Mouse (Mus musculus) midbrain, embryonic 11.5 days (tissue): ENCODE measurements around the gene Shbg. TPM values are rescaled to one million over a fixed set of nuclear protein-coding genes. Genes with fewer than 3 reads are reported as not detected.
A peak's percentile ranks its signal among the peaks of the same experiment; 100 is the strongest.

Experiments used
- ATAC-seq: fragments of 200-750 bp; cut with Nextera tagmentation; 2 replicates; pipeline ENCODE4 v1.8.0; 2017; ENCODE audit warnings: moderate TSS enrichment, moderate library complexity; ENCODE audit not compliant: low FRiP score
- DNase-seq: peaks from one replicate; pipeline ENCODE4 v3.0.0; 2015; ENCODE audit warnings: low spot score; ENCODE audit errors: missing footprints
- H3K27ac ChIP-seq: fragments of 300-500 bp; sonication (generic); 2 replicates; pipeline ENCODE4 v1.5.1; 2014; ENCODE audit warnings: low read depth, low read length
- H3K27me3 ChIP-seq: fragments of 300-500 bp; sonication (generic); 2 replicates; pipeline ENCODE4 v1.6.1; 2014; ENCODE audit warnings: mild to moderate bottlenecking, low read length, moderate library complexity, mixed read lengths; ENCODE audit not compliant: control insufficient read depth, insufficient read depth
- H3K36me3 ChIP-seq: fragments of 300-500 bp; sonication (generic); 2 replicates; pipeline ENCODE4 v1.6.1; 2014; ENCODE audit warnings: mild to moderate bottlenecking, low read length, moderate library complexity, mixed read lengths; ENCODE audit not compliant: control insufficient read depth, insufficient read depth
- H3K4me1 ChIP-seq: fragments of 300-500 bp; sonication (generic); 2 replicates; pipeline ENCODE4 v1.6.1; 2014; ENCODE audit warnings: low read length; ENCODE audit not compliant: control insufficient read depth, insufficient read depth
- H3K4me2 ChIP-seq: fragments of 300-500 bp; sonication (generic); 2 replicates; pipeline ENCODE4 v1.6.1; 2014; ENCODE audit warnings: mild to moderate bottlenecking, moderate library complexity
- H3K4me3 ChIP-seq: fragments of 300-500 bp; sonication (generic); 2 replicates; pipeline ENCODE4 v1.5.1; 2014; ENCODE audit warnings: low read depth, low read length
- H3K9ac ChIP-seq: fragments of 300-500 bp; sonication (generic); 2 replicates; pipeline ENCODE4 v1.6.1; 2014; ENCODE audit warnings: low read length
- H3K9me3 ChIP-seq: fragments of 300-500 bp; sonication (generic); 2 replicates; pipeline ENCODE4 v1.6.1; 2016; ENCODE audit warnings: low read length; ENCODE audit not compliant: control insufficient read depth
- WGBS: fragments of 180-500 bp; shearing (Covaris S2); extraction: QIAGEN DNeasy Blood & Tissue Kit; methylation state at CpG from one replicate; pipeline ENCODE4 v1.1.7; 2014; 5-methylcytosine and 5-hydroxymethylcytosine counted together
- polyA plus RNA-seq: library from polyadenylated mRNA; unstranded; fragments of >200 nt; fragmentation: Nextera tagmentation; extraction: Ambion mirVana; gene quantifications from 2 replicates; pipeline ENCODE4 v1.2.1, GENCODE M21; 2014

The Shbg gene
- polyA plus RNA-seq, 1 experiment from 2014 or later, result not detected

DNA sequence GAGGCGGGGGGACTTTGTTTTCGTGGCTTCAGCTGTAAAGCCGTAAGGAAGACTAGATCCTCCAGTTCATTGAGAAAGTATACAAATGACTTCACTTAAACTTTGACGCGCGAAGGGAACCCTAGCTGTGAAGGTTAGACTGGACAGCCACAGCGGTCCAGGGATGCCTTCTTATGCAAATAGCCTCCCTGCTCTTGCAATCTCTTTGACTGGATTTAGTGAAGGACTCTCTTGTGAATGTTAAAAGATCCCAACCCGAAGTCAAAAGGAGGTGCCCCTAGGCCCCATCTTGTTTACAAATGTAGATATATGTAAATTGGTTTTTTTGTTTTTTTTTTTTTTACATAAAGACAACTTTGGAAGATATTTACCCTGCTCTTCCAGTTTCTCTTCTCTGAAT is 35.9 kb downstream of the Shbg start:
- Histone ChIP-seq H3K36me3 (no peaks in the 10 kb centered on the region), H3K4me2 (peak overlapping the region; percentile 57), H3K4me1 (peaks cover 27% of the 10 kb centered on the region), H3K27ac (peak overlapping the region; percentile 83), H3K9me3 (no peaks in the 10 kb centered on the region), H3K4me3 (peak overlapping the region; percentile 64), H3K9ac (peak overlapping the region; percentile 75), H3K27me3 (no peaks in the 10 kb centered on the region)
- WGBS, result under 1% methylated on average over 8 of the region's 8 CpGs
- no peak for DNase-seq
- no peak for ATAC-seq

DNA sequence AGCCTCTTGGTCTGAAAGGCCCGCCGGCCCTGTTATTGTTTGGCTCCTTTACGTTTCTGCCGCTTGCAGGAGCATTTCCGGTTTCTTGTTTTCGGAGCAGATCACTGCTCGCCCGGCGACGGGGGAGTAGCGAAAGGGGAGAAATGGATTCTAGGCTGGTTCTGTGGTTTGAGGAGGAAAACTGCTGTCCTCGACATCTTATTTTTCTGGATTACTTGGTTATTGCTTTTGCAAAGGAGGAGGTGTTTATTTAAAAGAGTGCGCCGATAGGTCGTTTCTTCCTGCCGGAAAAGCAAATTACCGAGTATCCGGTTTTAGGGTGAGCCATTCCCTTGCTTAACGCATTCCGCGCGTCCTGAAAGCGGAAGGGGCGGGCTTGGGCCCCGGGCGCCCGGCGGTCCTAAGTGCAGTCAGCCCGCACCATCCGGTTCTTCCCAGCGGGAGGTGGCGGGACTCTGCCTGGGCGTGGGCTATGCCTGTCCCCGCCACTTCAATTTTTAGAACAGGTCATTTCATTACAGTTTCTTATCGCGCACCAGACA is 36.5 kb downstream of the Shbg start:
- DNase-seq (peak; percentile 99), ATAC-seq (peak; percentile 82)
- under 1% methylated on average over 36 of the region's 36 CpGs for WGBS
- no peaks in the 10 kb centered on the region for H3K27me3 ChIP-seq
- H3K4me1 ChIP-seq, result peaks cover 33% of the 10 kb centered on the region
- H3K9ac ChIP-seq, result peak overlapping the region; percentile 75
- H3K36me3 ChIP-seq, result no peaks in the 10 kb centered on the region
- peak overlapping the region; percentile 57 for H3K4me2 ChIP-seq
- peak overlapping the region; percentile 83 for H3K27ac ChIP-seq
- peak overlapping the region; percentile 64 for H3K4me3 ChIP-seq
- no peaks in the 10 kb centered on the region for H3K9me3 ChIP-seq

DNA sequence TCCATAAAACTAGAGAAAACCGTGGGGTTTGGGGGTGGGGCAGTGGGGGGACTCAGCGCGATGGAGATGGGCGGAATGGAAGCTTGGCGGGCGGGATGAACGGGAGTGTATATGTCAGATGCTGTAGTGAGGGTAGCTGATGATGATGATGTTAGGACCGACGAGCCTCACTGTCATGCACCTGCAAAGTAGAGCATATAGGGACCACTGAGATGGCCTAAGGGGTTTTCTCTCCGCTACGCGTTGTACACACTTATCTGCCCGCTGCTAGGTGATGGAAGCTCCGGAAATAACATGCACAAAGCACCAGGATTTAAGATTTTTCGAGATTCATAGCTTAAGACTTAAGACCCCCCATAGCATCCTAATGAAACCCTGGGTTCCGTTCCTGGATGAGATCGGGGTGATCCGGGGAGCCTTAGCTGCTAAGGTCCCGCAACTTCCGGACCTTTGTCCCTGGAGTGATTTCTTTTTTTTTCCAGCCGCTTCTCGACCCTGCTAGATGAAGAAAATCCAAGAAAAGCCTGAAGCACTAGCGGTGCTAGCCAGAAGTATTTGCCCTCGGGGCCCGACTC is 37.0 kb downstream of the Shbg start:
- H3K27ac ChIP-seq, result peak overlapping the region; percentile 83
- no peaks in the 10 kb centered on the region for H3K27me3 ChIP-seq
- peak overlapping the region; percentile 57 for H3K4me2 ChIP-seq
- H3K4me1 ChIP-seq, result peaks cover 35% of the 10 kb centered on the region
- ATAC-seq (peak; percentile 23), DNase-seq (no peak)
- peak overlapping the region; percentile 64 for H3K4me3 ChIP-seq
- H3K9me3 ChIP-seq, result no peaks in the 10 kb centered on the region
- peak overlapping the region; percentile 75 for H3K9ac ChIP-seq
- WGBS, result 0% methylated on average over 25 of the region's 25 CpGs
- no peaks in the 10 kb centered on the region for H3K36me3 ChIP-seq

GRCm38 (mm10) chr11:69580091-69580514 is 37.6 kb downstream of the Shbg start, which contains the start of the genes Wrap53 and Trp53:
Wrap53 (minus strand) TSS chr11:69580255.
Trp53 (plus strand) TSS chr11:69580359.
- no peaks in the 10 kb centered on the region for H3K9me3 ChIP-seq
- DNase-seq (peak; percentile 97), ATAC-seq (peak; percentile 62)
- H3K27me3 ChIP-seq, result no peaks in the 10 kb centered on the region
- H3K4me3 ChIP-seq, result peak within 1 kb of the TSS; percentile 64
- no peaks in the 10 kb centered on the region for H3K36me3 ChIP-seq
- H3K9ac ChIP-seq, result peak within 1 kb of the TSS; percentile 78
- peak within 1 kb of the TSS; percentile 76 for H3K4me2 ChIP-seq
- under 1% methylated on average over 13 of the region's 13 CpGs for WGBS
- peak within 1 kb of the TSS; percentile 83 for H3K27ac ChIP-seq
- H3K4me1 ChIP-seq, result peaks cover 35% of the 10 kb centered on the region

- peak overlapping the region; percentile 64 for H3K27ac ChIP-seq
- H3K9ac ChIP-seq, result peak overlapping the region; percentile 78
- H3K9me3 ChIP-seq, result no peaks in the 10 kb centered on the region
- H3K36me3 ChIP-seq, result no peaks in the 10 kb centered on the region
- ATAC-seq (peak; percentile 81), DNase-seq (peak; percentile 100)
- H3K27me3 ChIP-seq, result no peaks in the 10 kb centered on the region
- peaks cover 37% of the 10 kb centered on the region for H3K4me1 ChIP-seq
- 3% methylated on average over 39 of the region's 39 CpGs for WGBS
- peak overlapping the region; percentile 76 for H3K4me2 ChIP-seq
- H3K4me3 ChIP-seq, result peak overlapping the region; percentile 64
Observed at GRCm38 (mm10) chr11:69579128-69580017, 38.3 kb downstream of the Shbg start.

DNA sequence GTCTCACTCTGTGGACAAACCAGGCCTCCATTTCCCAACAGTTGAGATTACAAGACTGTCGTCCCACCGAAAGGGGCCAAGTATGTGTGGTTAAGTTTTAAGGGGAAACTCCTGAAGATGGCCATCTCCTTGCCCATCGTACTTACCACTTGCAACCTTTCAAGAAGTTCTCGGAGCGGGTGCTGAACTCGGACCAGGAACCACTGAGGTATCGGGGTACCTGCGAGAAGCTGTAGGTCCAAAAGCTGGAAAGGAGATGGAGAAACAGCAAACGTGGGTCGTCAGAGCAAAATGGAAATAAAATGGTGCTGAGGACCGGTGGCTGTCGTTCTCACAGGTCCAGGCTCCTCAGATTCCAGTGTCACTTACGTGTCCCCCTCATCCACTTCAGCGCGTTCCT is 39.4 kb downstream of the Shbg start:
- H3K4me2 ChIP-seq, result peak overlapping the region; percentile 76
- no peaks in the 10 kb centered on the region for H3K27me3 ChIP-seq
- no peaks in the 10 kb centered on the region for H3K36me3 ChIP-seq
- WGBS, result 12% methylated on average over 15 of the region's 15 CpGs
- no peaks in the 10 kb centered on the region for H3K9me3 ChIP-seq
- no peak for ATAC-seq
- H3K9ac ChIP-seq, result peak overlapping the region; percentile 78
- no peak for DNase-seq
- H3K4me1 ChIP-seq, result peaks cover 37% of the 10 kb centered on the region
- H3K4me3 ChIP-seq, result peak overlapping the region; percentile 59
- H3K27ac ChIP-seq, result no peak overlapping the region

DNA sequence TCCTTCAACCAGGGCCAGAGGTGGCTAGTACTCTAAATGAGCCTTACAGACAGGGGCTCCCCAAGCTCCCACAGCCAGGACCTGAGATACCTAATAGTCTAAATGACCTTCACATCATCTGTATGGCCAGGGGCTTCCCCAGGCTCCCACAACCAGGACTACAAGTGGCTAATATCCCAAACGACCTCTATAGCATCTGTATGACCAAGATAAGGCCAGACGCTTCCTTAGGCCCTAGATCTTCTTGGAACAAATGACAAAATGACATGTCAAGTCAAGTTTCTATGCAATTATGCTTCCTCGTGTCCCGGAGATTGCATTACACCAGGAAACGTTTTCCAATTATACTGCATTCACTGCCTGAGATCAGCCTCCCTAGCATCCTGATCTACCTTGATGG is 41.4 kb downstream of the Shbg start:
- no peak for ATAC-seq
- no peaks in the 10 kb centered on the region for H3K27me3 ChIP-seq
- no peaks in the 10 kb centered on the region for H3K9me3 ChIP-seq
- H3K4me1 ChIP-seq, result peaks cover 25% of the 10 kb centered on the region
- H3K27ac ChIP-seq, result no peak overlapping the region
- no peak overlapping the region for H3K4me2 ChIP-seq
- no peak overlapping the region for H3K4me3 ChIP-seq
- H3K9ac ChIP-seq, result no peak overlapping the region
- no peaks in the 10 kb centered on the region for H3K36me3 ChIP-seq
- 80% methylated on average over 5 of the region's 5 CpGs for WGBS
- DNase-seq, result no peak

- Histone ChIP-seq H3K9me3 (no peaks in the 10 kb centered on the region), H3K4me2 (no peak overlapping the region), H3K4me3 (no peak overlapping the region), H3K9ac (no peak overlapping the region), H3K27ac (no peak overlapping the region), H3K36me3 (peaks cover 7% of the 10 kb centered on the region; the same call in 1 of the 2 replicates), H3K4me1 (peaks cover 25% of the 10 kb centered on the region), H3K27me3 (no peaks in the 10 kb centered on the region)
- 66% methylated on average over 3 of the region's 3 CpGs for WGBS
- DNase-seq, result no peak
- no peak for ATAC-seq
Observed at GRCm38 (mm10) chr11:69575220-69575619, 42.5 kb downstream of the Shbg start.

GRCm38 (mm10) chr11:69565131-69565530 is 52.6 kb downstream of the Shbg start:
- DNase-seq, result no peak
- Histone ChIP-seq H3K27ac (no peak overlapping the region), H3K9me3 (no peaks in the 10 kb centered on the region), H3K27me3 (0 out of 2 replicates have a peak, but pooled peaks cover 2% of the 10 kb centered on the region), H3K4me3 (no peak overlapping the region), H3K36me3 (peaks cover 14% of the 10 kb centered on the region), H3K4me2 (no peak overlapping the region), H3K4me1 (peaks cover 22% of the 10 kb centered on the region), H3K9ac (no peak overlapping the region)
- WGBS, result 76% methylated on average over 8 of the region's 8 CpGs
- ATAC-seq, result no peak
